Mouse (Mus musculus): ENCODE data around the gene Bach2. TPM values are rescaled to one million over a fixed set of nuclear protein-coding genes. Genes with fewer than 3 reads are reported as not detected.

Bach2 gene
- polyA plus RNA-seq, 1 experiment = 18.7 TPM

- Histone ChIP-seq H3K9ac (ENCODE audit: low read depth, poor library complexity, severe bottlenecking) (no peak overlapping the region), H3K4me1 (ENCODE audit: control insufficient read depth, insufficient read depth, low read length) (no peaks in the 10 kb centered on the region), H3K9me3 (replicated peaks; ENCODE audit: control insufficient read depth, insufficient read depth, low read length, poor library complexity, severe bottlenecking) (no peaks in the 10 kb centered on the region), H3K27me3 (ENCODE audit: control insufficient read depth, insufficient read depth, low read length, poor library complexity, severe bottlenecking) (no peaks in the 10 kb centered on the region), H3K27ac (ENCODE audit: insufficient read depth, low read length) (no peak overlapping the region), H3K36me3 (ENCODE audit: control insufficient read depth, insufficient read depth, low read length, poor library complexity, severe bottlenecking) (no peaks in the 10 kb centered on the region), H3K4me3 (ENCODE audit: low read depth, low read length) (no peak overlapping the region)
- TF ChIP-seq POLR2A (IDR thresholded peaks at IDR 0.05; ENCODE audit: insufficient read depth, low read length) (no peak), EP300 (IDR thresholded peaks at IDR 0.05; ENCODE audit: insufficient read depth, low read depth, low read length) (no peak), CTCF (IDR thresholded peaks at IDR 0.05; ENCODE audit: low read depth, low read length) (no peak)
These were observed 28.6 kb upstream of the Bach2 start for GRCm38 (mm10) chr4:32209995-32210394.

- no peak overlapping the region for H3K27ac ChIP-seq (ENCODE audit: insufficient read depth, low read length)
- no peak overlapping the region for H3K9ac ChIP-seq (ENCODE audit: low read depth, poor library complexity, severe bottlenecking)
- no peak overlapping the region for H3K4me3 ChIP-seq (ENCODE audit: low read depth, low read length)
- no peaks in the 10 kb centered on the region for H3K27me3 ChIP-seq (ENCODE audit: control insufficient read depth, insufficient read depth, low read length, poor library complexity, severe bottlenecking)
- no peak for TF ChIP-seq EP300 (IDR thresholded peaks at IDR 0.05; ENCODE audit: insufficient read depth, low read depth, low read length)
- no peak for TF ChIP-seq CTCF (IDR thresholded peaks at IDR 0.05; ENCODE audit: low read depth, low read length)
- no peak for TF ChIP-seq POLR2A (IDR thresholded peaks at IDR 0.05; ENCODE audit: insufficient read depth, low read length)
- H3K9me3 ChIP-seq (replicated peaks; ENCODE audit: control insufficient read depth, insufficient read depth, low read length, poor library complexity, severe bottlenecking) = no peaks in the 10 kb centered on the region
- H3K4me1 ChIP-seq (ENCODE audit: control insufficient read depth, insufficient read depth, low read length) = no peaks in the 10 kb centered on the region
- H3K36me3 ChIP-seq (ENCODE audit: control insufficient read depth, insufficient read depth, low read length, poor library complexity, severe bottlenecking) = no peaks in the 10 kb centered on the region
These were observed 28.0 kb upstream of the Bach2 start for GRCm38 (mm10) chr4:32210424-32211184.

GRCm38 (mm10) chr4:32212593-32212992 is 26.0 kb upstream of the Bach2 start:
- Histone ChIP-seq H3K27ac (ENCODE audit: insufficient read depth, low read length) (no peak overlapping the region), H3K9ac (ENCODE audit: low read depth, poor library complexity, severe bottlenecking) (no peak overlapping the region), H3K36me3 (ENCODE audit: control insufficient read depth, insufficient read depth, low read length, poor library complexity, severe bottlenecking) (no peaks in the 10 kb centered on the region), H3K4me3 (ENCODE audit: low read depth, low read length) (no peak overlapping the region), H3K4me1 (ENCODE audit: control insufficient read depth, insufficient read depth, low read length) (no peaks in the 10 kb centered on the region), H3K9me3 (replicated peaks; ENCODE audit: control insufficient read depth, insufficient read depth, low read length, poor library complexity, severe bottlenecking) (no peaks in the 10 kb centered on the region), H3K27me3 (ENCODE audit: control insufficient read depth, insufficient read depth, low read length, poor library complexity, severe bottlenecking) (no peaks in the 10 kb centered on the region)
- TF ChIP-seq EP300 (IDR thresholded peaks at IDR 0.05; ENCODE audit: insufficient read depth, low read depth, low read length) = no peak
- no peak for TF ChIP-seq POLR2A (IDR thresholded peaks at IDR 0.05; ENCODE audit: insufficient read depth, low read length)
- TF ChIP-seq CTCF (IDR thresholded peaks at IDR 0.05; ENCODE audit: low read depth, low read length) = no peak

GRCm38 (mm10) chr4:32216466-32216865 is 22.1 kb upstream of the Bach2 start:
- Histone ChIP-seq H3K27me3 (ENCODE audit: control insufficient read depth, insufficient read depth, low read length, poor library complexity, severe bottlenecking) (no peaks in the 10 kb centered on the region), H3K36me3 (ENCODE audit: control insufficient read depth, insufficient read depth, low read length, poor library complexity, severe bottlenecking) (no peaks in the 10 kb centered on the region), H3K9ac (ENCODE audit: low read depth, poor library complexity, severe bottlenecking) (no peak overlapping the region), H3K4me3 (ENCODE audit: low read depth, low read length) (no peak overlapping the region), H3K27ac (ENCODE audit: insufficient read depth, low read length) (no peak overlapping the region), H3K4me1 (ENCODE audit: control insufficient read depth, insufficient read depth, low read length) (no peaks in the 10 kb centered on the region), H3K9me3 (replicated peaks; ENCODE audit: control insufficient read depth, insufficient read depth, low read length, poor library complexity, severe bottlenecking) (no peaks in the 10 kb centered on the region)
- TF ChIP-seq CTCF (IDR thresholded peaks at IDR 0.05; ENCODE audit: low read depth, low read length) (no peak), EP300 (IDR thresholded peaks at IDR 0.05; ENCODE audit: insufficient read depth, low read depth, low read length) (no peak), POLR2A (IDR thresholded peaks at IDR 0.05; ENCODE audit: insufficient read depth, low read length) (no peak)

GRCm38 (mm10) chr4:32217016-32217415 is 21.6 kb upstream of the Bach2 start:
- H3K36me3 ChIP-seq (ENCODE audit: control insufficient read depth, insufficient read depth, low read length, poor library complexity, severe bottlenecking) = no peaks in the 10 kb centered on the region
- H3K4me1 ChIP-seq (ENCODE audit: control insufficient read depth, insufficient read depth, low read length) = no peaks in the 10 kb centered on the region
- H3K27ac ChIP-seq (ENCODE audit: insufficient read depth, low read length) = no peak overlapping the region
- H3K9me3 ChIP-seq (replicated peaks; ENCODE audit: control insufficient read depth, insufficient read depth, low read length, poor library complexity, severe bottlenecking) = no peaks in the 10 kb centered on the region
- H3K9ac ChIP-seq (ENCODE audit: low read depth, poor library complexity, severe bottlenecking) = no peak overlapping the region
- H3K4me3 ChIP-seq (ENCODE audit: low read depth, low read length) = no peak overlapping the region
- TF ChIP-seq CTCF (IDR thresholded peaks at IDR 0.05; ENCODE audit: low read depth, low read length) = no peak
- no peak for TF ChIP-seq POLR2A (IDR thresholded peaks at IDR 0.05; ENCODE audit: insufficient read depth, low read length)
- TF ChIP-seq EP300 (IDR thresholded peaks at IDR 0.05; ENCODE audit: insufficient read depth, low read depth, low read length) = no peak
- no peaks in the 10 kb centered on the region for H3K27me3 ChIP-seq (ENCODE audit: control insufficient read depth, insufficient read depth, low read length, poor library complexity, severe bottlenecking)

- no peaks in the 10 kb centered on the region for H3K4me1 ChIP-seq (ENCODE audit: control insufficient read depth, insufficient read depth, low read length)
- H3K36me3 ChIP-seq (ENCODE audit: control insufficient read depth, insufficient read depth, low read length, poor library complexity, severe bottlenecking) = no peaks in the 10 kb centered on the region
- no peak overlapping the region for H3K4me3 ChIP-seq (ENCODE audit: low read depth, low read length)
- H3K27ac ChIP-seq (ENCODE audit: insufficient read depth, low read length) = no peak overlapping the region
- no peak overlapping the region for H3K9ac ChIP-seq (ENCODE audit: low read depth, poor library complexity, severe bottlenecking)
- H3K27me3 ChIP-seq (ENCODE audit: control insufficient read depth, insufficient read depth, low read length, poor library complexity, severe bottlenecking) = no peaks in the 10 kb centered on the region
- no peaks in the 10 kb centered on the region for H3K9me3 ChIP-seq (replicated peaks; ENCODE audit: control insufficient read depth, insufficient read depth, low read length, poor library complexity, severe bottlenecking)
- no peak for TF ChIP-seq CTCF (IDR thresholded peaks at IDR 0.05; ENCODE audit: low read depth, low read length)
- TF ChIP-seq EP300 (IDR thresholded peaks at IDR 0.05; ENCODE audit: insufficient read depth, low read depth, low read length) = no peak
- TF ChIP-seq POLR2A (IDR thresholded peaks at IDR 0.05; ENCODE audit: insufficient read depth, low read length) = no peak
These were observed 21.0 kb upstream of the Bach2 start for GRCm38 (mm10) chr4:32217593-32217992.
